Mouse (Mus musculus) heart, adult 2 months (tissue): ENCODE results near the gene Pign.

Experiments used
- CTCF ChIP-seq: fragments of 200-600 bp; IDR thresholded peaks from 2 replicates; pipeline ENCODE4 v1.8.1; 2022; ENCODE audit warnings: antibody characterized with exemption, mild to moderate bottlenecking, moderate library complexity
- EP300 ChIP-seq: fragments of 200-500 bp; IDR thresholded peaks from 2 replicates; pipeline ENCODE4 v1.6.1; 2011; ENCODE audit warnings: low read depth, low read length, control low read depth; ENCODE audit not compliant: insufficient read depth
- POLR2A ChIP-seq: fragments of 200-500 bp; IDR thresholded peaks from 2 replicates; pipeline ENCODE4 v1.6.1; 2011; ENCODE audit warnings: mild to moderate bottlenecking, low read depth, low read length, control low read depth; ENCODE audit not compliant: insufficient read depth

DNA sequence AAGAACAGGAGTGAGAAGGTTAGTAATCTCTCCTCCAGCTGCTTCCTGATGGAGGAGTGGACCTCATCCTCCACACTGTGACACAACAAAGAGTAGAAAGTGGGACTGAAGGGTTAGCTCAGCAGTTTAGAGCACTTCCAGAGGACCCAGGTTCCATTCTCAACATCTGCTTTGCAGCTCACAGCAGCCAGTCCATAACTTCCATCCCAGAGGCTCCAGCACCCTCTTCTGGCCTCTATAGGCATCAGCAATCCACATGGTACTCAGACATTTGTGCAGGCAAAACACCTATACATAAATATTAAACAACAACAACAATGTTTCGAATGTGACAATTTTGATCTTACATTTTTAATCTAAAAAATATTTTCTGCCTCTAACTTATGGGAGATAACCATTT lies 17.1 kb upstream of the Pign start:
- peak; percentile 72 for TF ChIP-seq CTCF
- TF ChIP-seq POLR2A = no peak
- no peak for TF ChIP-seq EP300
